Comparison of ENCODE assay signal across 9 mouse cellular contexts in the genomic region with DNA sequence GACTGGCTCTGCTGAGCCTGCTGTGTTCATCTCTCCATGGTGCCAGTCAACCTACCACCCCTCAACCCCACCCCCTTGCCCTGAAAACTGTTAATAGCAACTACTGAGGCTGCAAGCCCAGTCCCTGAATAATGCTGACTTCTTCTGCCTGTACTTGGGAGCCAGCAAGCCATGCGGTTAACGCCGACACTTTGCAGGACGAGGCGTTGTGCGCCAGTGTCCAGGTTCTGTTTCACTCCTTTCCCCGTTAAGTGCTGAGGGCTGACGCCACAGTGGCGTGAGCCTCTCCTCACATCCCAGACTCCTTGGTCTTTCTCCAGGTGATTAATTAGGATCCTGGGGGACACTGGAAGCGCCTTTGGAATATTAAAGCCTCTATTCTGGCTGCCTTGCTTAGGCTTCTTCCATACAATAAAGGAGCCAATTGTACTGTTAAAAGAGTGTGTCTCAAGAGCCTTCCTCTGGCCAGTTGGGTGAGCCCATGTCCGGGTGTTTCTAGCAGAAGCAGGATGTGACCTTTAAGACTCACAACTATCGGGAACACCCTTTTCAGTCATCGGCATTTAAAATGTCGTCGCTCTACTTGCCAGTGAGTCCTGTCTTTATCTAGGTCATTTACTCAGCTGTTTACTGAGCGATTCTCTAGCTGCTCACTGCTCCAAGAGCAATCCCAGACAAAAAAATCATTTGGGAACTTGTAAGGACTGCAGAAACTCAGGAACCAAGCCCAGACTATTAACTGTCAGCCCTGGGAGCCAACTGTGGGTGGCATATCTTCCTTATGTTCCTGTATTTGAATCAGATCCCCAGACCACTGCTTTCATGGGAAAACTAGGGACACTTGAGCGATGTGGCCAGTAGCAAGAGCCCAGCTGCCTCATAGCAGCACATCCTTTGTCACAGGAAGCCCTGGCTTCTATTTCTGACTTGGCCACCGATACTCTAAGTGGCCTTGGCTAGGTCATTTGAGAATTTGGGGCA. TPM values are rescaled to one million over a fixed set of nuclear protein-coding genes. Genes with fewer than 3 reads are reported as not detected.
DNase-seq lines count a peak whose midpoint lies in the region; ATAC-seq and TF ChIP-seq lines count a peak whose summit lies in the region.
"Had no signal": no experiment of that assay in that cellular context is flagged by ENCODE, and none has a peak within 500 bp of the region (broad histone marks: within the 10 kb centered on the region; RNA-seq: fewer than 3 reads in every experiment).

No protein-coding gene starts in this region.

- H3K4me2 ChIP-seq in lung, postnatal 0 days (replicated peaks; ENCODE audit: low read depth, low read length): no peak overlapping the region
- no peak overlapping the region for H3K4me2 ChIP-seq in heart, embryonic 15.5 days

- H3K9ac ChIP-seq in lung, postnatal 0 days (replicated peaks; ENCODE audit: low read depth): no peak overlapping the region
- no peak overlapping the region for H3K9ac ChIP-seq in heart, embryonic 15.5 days

- H3K27me3 ChIP-seq in lung, postnatal 0 days (replicated peaks; ENCODE audit: insufficient read depth, low read length): no peaks in the 10 kb centered on the region
- H3K27me3 ChIP-seq in heart, embryonic 15.5 days: no peaks in the 10 kb centered on the region

- no peaks in the 10 kb centered on the region for H3K9me3 ChIP-seq in lung, postnatal 0 days (ENCODE audit: low read length)
- H3K9me3 ChIP-seq in heart, embryonic 15.5 days (replicated peaks): no peaks in the 10 kb centered on the region

- DNase-seq in adrenal gland, postnatal 10 days: peak; percentile 48
- no peak for DNase-seq in adrenal gland, postnatal 4 days (ENCODE audit: low spot score in 2 of 2)
- peak; percentile 80 for DNase-seq in lung, postnatal 0 days (ENCODE audit: low spot score)
- DNase-seq in lung, postnatal 14 days: no peak
- DNase-seq in lung, postnatal 4 days: peak; percentile 32 to 58
- DNase-seq in left cerebral cortex, adult 18-20 months (ENCODE audit: low spot score in 2 of 2): no peak
- DNase-seq in cerebellum, adult 11-12 months: no peak

- H3K36me3 ChIP-seq in lung, postnatal 0 days (ENCODE audit: insufficient read depth, low read length): no peaks in the 10 kb centered on the region
- H3K36me3 ChIP-seq in heart, embryonic 15.5 days: no peaks in the 10 kb centered on the region

- TF ChIP-seq EP300 in lung, postnatal 0 days (IDR thresholded peaks at IDR 0.05): peak; percentile 69

- peak; percentile 78 for ATAC-seq in lung, postnatal 0 days
- no peak for ATAC-seq in heart, embryonic 15.5 days (replicated peaks; ENCODE audit: insufficient number of reproducible peaks, insufficient read depth, low FRiP score, low read depth)

- TF ChIP-seq CTCF in lung, postnatal 0 days (IDR thresholded peaks at IDR 0.05): no peak; the same call in 1 of the 2 replicates

- H3K4me3 ChIP-seq in lung, postnatal 0 days (ENCODE audit: low read depth, low read length): no peak overlapping the region
- H3K4me3 ChIP-seq in heart, embryonic 15.5 days: no peak overlapping the region
- H3K4me3 ChIP-seq: myocyte had no signal

- H3K27ac ChIP-seq in lung, postnatal 0 days (ENCODE audit: low read length): peak overlapping the region; percentile 62
- H3K27ac ChIP-seq in heart, embryonic 15.5 days: peak overlapping the region; percentile 84

- WGBS in lung, postnatal 0 days: 54% methylated on average over 18 of the region's 18 CpGs
- 54% methylated on average over 18 of the region's 18 CpGs for WGBS in heart, embryonic 15.5 days

- H3K4me1 ChIP-seq in lung, postnatal 0 days (ENCODE audit: insufficient read depth, low read depth, low read length): peaks cover 15% of the 10 kb centered on the region; the same call in 1 of the 2 replicates
- peaks cover 49% of the 10 kb centered on the region for H3K4me1 ChIP-seq in heart, embryonic 15.5 days (replicated peaks)

RNA-seq across cellular contexts. Expression of gene Ppp1r3c, which starts 59.1 kb away (rescaled TPM):
- total RNA-seq in adrenal gland, postnatal 10 days (2021): 10 to 100 TPM; 44.4 to 47.5 TPM
- 10 to 100 TPM; 11.8 to 14.6 TPM for total RNA-seq in adrenal gland, postnatal 4 days (2021)
- 39.4 and 51.4 TPM in 2 replicates for polyA plus RNA-seq in lung, postnatal 0 days (2015; fragmentation: Nextera tagmentation; extraction: Ambion mirVana)
- 82.2 and 93.0 TPM in 2 replicates for polyA plus RNA-seq in heart, embryonic 15.5 days (2015; fragmentation: Nextera tagmentation; extraction: Ambion mirVana)
- total RNA-seq in left cerebral cortex, adult 18-20 months (2021): 10 to 100 TPM; 48.8 to 61.9 TPM
- polyA plus RNA-seq: myocyte had no signal

Comparison
In these comparisons a context has a peak if more than half of its experiments do, and no peak if none do; other contexts are left out.
1. DNase-seq: peak in adrenal gland, postnatal 10 days (single experiment), lung, postnatal 0 days (single experiment) and lung, postnatal 4 days (2 of 2); none in adrenal gland, postnatal 4 days (0 of 2), lung, postnatal 14 days (single experiment), left cerebral cortex, adult 18-20 months (0 of 2) and cerebellum, adult 11-12 months (single experiment).